Mouse (Mus musculus) midbrain, embryonic 15.5 days (tissue): ENCODE measurements around the gene Grin2d. TPM values are rescaled to one million over a fixed set of nuclear protein-coding genes. Genes with fewer than 3 reads are reported as not detected.

Experiments used
- ATAC-seq: fragments of 200-750 bp; cut with Nextera tagmentation; replicated peaks from 2 replicates; pipeline ENCODE4 v1.8.0; 2017; ENCODE audit warnings: moderate TSS enrichment
- H3K27ac ChIP-seq: fragments of 300-500 bp; sonication (generic); 2 replicates; pipeline ENCODE4 v1.5.1; 2015; ENCODE audit warnings: mild to moderate bottlenecking, inconsistent platforms
- H3K27me3 ChIP-seq: fragments of 300-500 bp; sonication (generic); replicated peaks from 2 replicates; pipeline ENCODE4 v1.6.1; 2015; ENCODE audit warnings: inconsistent platforms
- H3K36me3 ChIP-seq: fragments of 300-500 bp; sonication (generic); replicated peaks from 2 replicates; pipeline ENCODE4 v1.6.1; 2015; ENCODE audit warnings: inconsistent platforms
- H3K4me1 ChIP-seq: fragments of 300-500 bp; sonication (generic); 2 replicates; pipeline ENCODE4 v1.6.1; 2015; ENCODE audit warnings: inconsistent platforms
- H3K4me2 ChIP-seq: fragments of 300-500 bp; sonication (generic); 2 replicates; pipeline ENCODE4 v1.6.1; 2015; ENCODE audit warnings: inconsistent platforms, mild to moderate bottlenecking, moderate library complexity
- H3K4me3 ChIP-seq: fragments of 300-500 bp; sonication (generic); 2 replicates; pipeline ENCODE4 v1.5.1; 2015; ENCODE audit warnings: mild to moderate bottlenecking, inconsistent platforms
- H3K9ac ChIP-seq: fragments of 300-500 bp; sonication (generic); 2 replicates; pipeline ENCODE4 v1.6.1; 2015; ENCODE audit warnings: mild to moderate bottlenecking, inconsistent platforms
- H3K9me3 ChIP-seq: fragments of 300-500 bp; sonication (generic); 2 replicates; pipeline ENCODE4 v1.6.1; 2016; ENCODE audit warnings: inconsistent platforms
- WGBS: fragments of 180-500 bp; shearing (Covaris S2); methylation state at CpG from one replicate; pipeline ENCODE4 v1.1.7; 2015; ENCODE audit warnings: mixed read lengths; 5-methylcytosine and 5-hydroxymethylcytosine counted together
- polyA plus RNA-seq: library from polyadenylated mRNA; unstranded; fragments of >200 nt; fragmentation: Nextera tagmentation; extraction: Ambion mirVana; gene quantifications from 2 replicates; pipeline ENCODE4 v1.2.1, GENCODE M21; 2015

Gene Grin2d
- polyA plus RNA-seq, 1 experiment from 2014 or later, result 3.9 TPM

DNA sequence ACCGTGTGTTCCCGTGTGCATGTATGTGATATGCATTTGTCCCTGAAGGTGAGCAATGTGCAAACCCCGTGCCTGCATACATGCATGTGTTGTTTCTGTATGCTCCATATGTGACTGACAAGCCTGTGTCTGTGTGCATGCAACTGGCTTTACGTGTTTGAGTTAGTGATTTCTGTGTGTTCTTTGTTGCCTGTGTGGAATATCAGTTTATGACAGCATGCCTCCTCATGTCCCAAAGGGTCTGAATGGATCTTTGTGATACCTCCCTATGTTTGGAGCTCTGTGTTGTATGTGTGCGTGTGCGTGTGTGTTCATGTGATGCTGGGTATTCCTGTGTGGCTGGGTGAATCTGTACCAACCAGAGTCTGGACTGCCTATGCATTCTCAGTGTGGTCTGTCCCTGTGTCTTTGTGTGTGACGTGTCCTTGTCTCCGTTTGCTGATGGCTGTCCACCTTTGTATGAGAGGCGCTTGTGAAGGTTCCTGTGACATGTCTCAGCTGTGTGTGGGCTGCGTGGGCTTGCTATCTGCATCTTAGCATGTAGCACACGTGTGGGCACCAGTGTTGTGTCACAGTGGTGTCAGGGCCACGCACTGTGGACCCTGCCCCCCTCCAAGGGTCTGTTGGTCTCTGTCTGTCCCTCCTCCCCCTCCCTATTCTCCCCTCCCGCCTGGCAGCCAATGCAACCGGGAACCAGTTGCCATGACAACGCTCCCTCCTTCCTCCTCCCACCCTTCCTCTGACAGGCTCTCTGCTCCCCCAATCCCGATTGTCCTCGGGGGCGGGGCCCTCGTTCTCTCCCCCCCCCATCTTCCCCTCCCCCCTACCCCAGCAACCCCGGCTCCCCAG, 93.4 kb downstream of the Grin2d start, which contains the start of gene Sult2b1:
Sult2b1 (minus strand) TSS at position 146 of the 849 bp plus-strand sequence.
- no peaks in the 10 kb centered on the region for H3K9me3 ChIP-seq
- no peaks in the 10 kb centered on the region for H3K27me3 ChIP-seq
- peak within 1 kb of the TSS; percentile 96 for H3K4me3 ChIP-seq
- WGBS, result 10% methylated on average over 20 of the region's 20 CpGs
- peak within 1 kb of the TSS; percentile 75 for H3K4me2 ChIP-seq
- H3K27ac ChIP-seq, result peak within 1 kb of the TSS; percentile 95
- peaks cover 35% of the 10 kb centered on the region for H3K4me1 ChIP-seq
- ATAC-seq, result peak; percentile 70
- H3K36me3 ChIP-seq, result peaks cover 22% of the 10 kb centered on the region
- peak within 1 kb of the TSS; percentile 84 for H3K9ac ChIP-seq

DNA sequence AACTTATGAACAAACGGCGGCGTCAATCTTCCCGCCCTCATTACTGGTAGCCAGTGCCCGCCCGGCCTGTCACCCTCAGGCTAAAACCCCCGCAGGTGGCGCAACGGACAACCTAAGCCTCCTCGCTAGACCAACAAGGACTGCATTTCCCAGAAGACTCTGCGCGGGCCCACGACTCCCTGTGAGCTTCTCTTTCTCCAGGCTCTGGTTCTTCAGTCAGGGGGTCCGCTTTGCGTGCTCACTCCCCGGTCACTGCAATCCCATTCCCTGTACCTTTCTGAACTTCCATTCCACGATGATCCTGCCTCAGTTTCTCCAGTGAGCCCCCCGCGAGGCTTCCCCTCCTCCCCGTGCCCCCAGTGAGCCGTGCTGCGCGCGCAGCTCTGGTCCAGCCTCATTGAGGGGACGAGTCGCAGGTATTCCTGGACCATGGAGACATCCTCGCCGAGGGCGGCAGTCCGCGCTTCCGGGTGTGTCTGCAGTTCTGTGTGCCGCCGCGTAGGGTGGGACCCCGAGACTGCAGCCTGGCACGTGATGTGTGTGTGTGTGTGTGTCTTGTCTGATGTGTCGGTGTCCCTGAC, 94.6 kb downstream of the Grin2d start, which contains the start of gene Lmtk3:
Lmtk3 (plus strand) TSS at position 228 of the 581 bp plus-strand sequence.
- H3K27ac ChIP-seq, result peak within 1 kb of the TSS; percentile 95
- WGBS, result 2% methylated on average over 38 of the region's 38 CpGs
- peak within 1 kb of the TSS; percentile 75 for H3K4me2 ChIP-seq
- peak within 1 kb of the TSS; percentile 96 for H3K4me3 ChIP-seq
- H3K9me3 ChIP-seq, result no peaks in the 10 kb centered on the region
- ATAC-seq, result peak; percentile 50
- H3K4me1 ChIP-seq, result peaks cover 35% of the 10 kb centered on the region
- peaks cover 12% of the 10 kb centered on the region; the same call in 1 of the 2 replicates for H3K36me3 ChIP-seq
- H3K9ac ChIP-seq, result peak within 1 kb of the TSS; percentile 81
- H3K27me3 ChIP-seq, result no peaks in the 10 kb centered on the region

DNA sequence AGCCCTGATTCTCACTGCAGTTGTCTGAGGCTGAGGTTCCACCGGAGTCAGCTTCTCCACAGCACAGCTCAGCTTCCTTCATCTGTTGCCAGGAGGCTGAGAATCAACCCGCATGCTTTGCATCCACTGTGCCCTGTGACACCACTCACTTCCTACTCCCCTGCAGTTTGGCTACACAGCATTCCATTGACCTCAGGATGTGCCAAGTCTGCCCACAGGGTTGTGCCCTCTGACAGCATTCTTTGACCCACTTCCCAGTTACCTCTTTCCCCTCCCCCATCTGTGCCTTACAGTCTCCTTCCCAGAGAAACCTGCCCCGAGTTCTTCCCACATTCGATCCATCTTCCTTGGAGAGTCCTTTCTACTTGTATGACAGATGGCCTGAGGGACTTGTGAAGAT, 95.9 kb downstream of the Grin2d start:
- Histone ChIP-seq H3K9ac (no peak overlapping the region), H3K9me3 (no peaks in the 10 kb centered on the region), H3K36me3 (0 out of 2 replicates have a peak, but pooled peaks cover 2% of the 10 kb centered on the region), H3K27ac (no peak overlapping the region), H3K4me2 (no peak overlapping the region), H3K4me3 (no peak overlapping the region), H3K4me1 (peaks cover 22% of the 10 kb centered on the region), H3K27me3 (no peaks in the 10 kb centered on the region)
- 79% methylated on average over 4 of the region's 4 CpGs for WGBS
- no peak for ATAC-seq

Other genes starting within 250 kb of the Grin2d start
- 3.6 and 3.8 TPM in 2 replicates for gene Mamstr, start 238.4 kb downstream of the Grin2d start, polyA plus RNA-seq
- 0.05 and 0.18 TPM in 2 replicates for gene Fut2, start 212.0 kb downstream of the Grin2d start, polyA plus RNA-seq
- gene Ntn5, start 194.4 kb downstream of the Grin2d start, polyA plus RNA-seq, result 0.88 and 1.3 TPM in 2 replicates
- 0.34 and 0.36 TPM in 2 replicates for gene Sec1, start 184.0 kb downstream of the Grin2d start, polyA plus RNA-seq
- 70.7 and 73.8 TPM in 2 replicates for gene Car11, start 178.5 kb downstream of the Grin2d start, polyA plus RNA-seq
- gene Dbp, start 173.3 kb downstream of the Grin2d start, polyA plus RNA-seq, result 3.3 and 3.8 TPM in 2 replicates
- 537 and 538 TPM in 2 replicates for gene Rpl18, start 162.9 kb downstream of the Grin2d start, polyA plus RNA-seq
- gene Sphk2, start 160.4 kb downstream of the Grin2d start, polyA plus RNA-seq, result 24.5 and 26.4 TPM in 2 replicates
- gene Fam83e, start 157.2 kb downstream of the Grin2d start, polyA plus RNA-seq, result 0.54 and 0.74 TPM in 2 replicates
- not detected in 2 replicates for gene Spaca4, start 152.6 kb downstream of the Grin2d start, polyA plus RNA-seq
- gene Lmtk3, start 94.6 kb downstream of the Grin2d start, polyA plus RNA-seq, result 29.8 and 34.8 TPM in 2 replicates
- gene Sult2b1, start 93.7 kb downstream of the Grin2d start, polyA plus RNA-seq, result 8.3 and 9.7 TPM in 2 replicates
- gene Cyth2, start 63.8 kb downstream of the Grin2d start, polyA plus RNA-seq, result 329 and 334 TPM in 2 replicates
- 1.1 TPM in 2 replicates for gene Kcnj14, start 53.6 kb downstream of the Grin2d start, polyA plus RNA-seq
- gene Grwd1, start 47.4 kb downstream of the Grin2d start, polyA plus RNA-seq, result 40.5 and 44.2 TPM in 2 replicates
- 53.0 and 54.9 TPM in 2 replicates for gene Kdelr1, start 5.6 kb downstream of the Grin2d start, polyA plus RNA-seq
- gene Syngr4, start 18.3 kb upstream of the Grin2d start, polyA plus RNA-seq, result 0.22 TPM in 1 of 2 replicates, not detected in the other
- gene Tmem143, start 18.6 kb upstream of the Grin2d start, polyA plus RNA-seq, result 7.7 and 10.2 TPM in 2 replicates
- gene Emp3, start 43.0 kb upstream of the Grin2d start, polyA plus RNA-seq, result 35.2 and 40.3 TPM in 2 replicates
- gene Ccdc114, start 45.7 kb upstream of the Grin2d start, polyA plus RNA-seq, result 6.0 TPM in 2 replicates
- gene Abcc6, start 151.9 kb upstream of the Grin2d start, polyA plus RNA-seq, result 0.59 TPM in 2 replicates
- gene Nomo1, start 155.3 kb upstream of the Grin2d start, polyA plus RNA-seq, result 43.3 and 46.7 TPM in 2 replicates
- 2.3 and 2.4 TPM in 2 replicates for gene Kcnj11, start 222.4 kb upstream of the Grin2d start, polyA plus RNA-seq